Mouse (Mus musculus) MEL (cell line): ENCODE measurements at regions not wholly inside any gene's neighbourhood (a gene's known extent, or its start where the extent isn't known, plus 50 kb on each side); places are given as distances from the start of the nearest gene placed in this dataset.

Experiments used
- DNase-seq: peaks from one replicate; pipeline ENCODE4 v3.0.0; 2011; ENCODE audit warnings: low read depth, low spot score
- H3K27ac ChIP-seq: 2 replicates; pipeline ENCODE4 v1.5.1; 2012; ENCODE audit warnings: low read depth, mild to moderate bottlenecking, control low read depth, low read length, moderate library complexity; ENCODE audit not compliant: control insufficient read depth
- H3K27me3 ChIP-seq, 2 experiments: fragments of 150-350 bp in 1 of 2; sonication (generic) in 1 of 2; 2 replicates each; pipeline ENCODE4 v1.6.1; 2012; ENCODE audit warnings: low read length in 2 of 2, mild to moderate bottlenecking in 2 of 2, improper control_type of control experiment in 1 of 2, moderate library complexity in 1 of 2; ENCODE audit not compliant: insufficient read depth in 2 of 2, control insufficient read depth in 1 of 2
- H3K36me3 ChIP-seq, 2 experiments: 2 replicates each; pipeline ENCODE4 v1.6.1; 2012 to 2014; ENCODE audit warnings: low read length in 2 of 2, improper control_type of control experiment in 1 of 2, inconsistent platforms in 1 of 2, mild to moderate bottlenecking in 1 of 2; ENCODE audit not compliant: insufficient read depth in 2 of 2, control insufficient read depth in 1 of 2
- H3K4me1 ChIP-seq, 2 experiments: fragments of 150-350 bp in 1 of 2; sonication (generic) in 1 of 2; 2 replicates each; pipeline ENCODE4 v1.6.1; 2012; ENCODE audit warnings: low read length in 2 of 2, improper control_type of control experiment in 1 of 2, mild to moderate bottlenecking in 1 of 2; ENCODE audit not compliant: insufficient read depth in 2 of 2, control insufficient read depth in 1 of 2
- H3K4me3 ChIP-seq, 2 experiments: fragments of 150-350 bp in 1 of 2; sonication (generic) in 1 of 2; 2 replicates each; pipeline ENCODE4 v1.5.1; 2012; ENCODE audit warnings: low read depth in 2 of 2, low read length in 2 of 2, mild to moderate bottlenecking in 2 of 2, moderate library complexity in 2 of 2, control low read depth in 1 of 2, improper control_type of control experiment in 1 of 2; ENCODE audit not compliant: control insufficient read depth in 1 of 2, insufficient read depth in 1 of 2
- H3K79me2 ChIP-seq: 2 replicates; pipeline ENCODE4 v1.6.1; 2012; ENCODE audit warnings: mild to moderate bottlenecking, low read length, moderate library complexity; ENCODE audit not compliant: control insufficient read depth, poor library complexity, insufficient read depth
- H3K9ac ChIP-seq: 2 replicates; pipeline ENCODE4 v1.6.1; 2012; ENCODE audit warnings: low read depth, mild to moderate bottlenecking, control low read depth, low read length, moderate library complexity; ENCODE audit not compliant: control insufficient read depth, poor library complexity, severe bottlenecking
- H3K9me3 ChIP-seq: fragments of 150-350 bp; sonication (generic); replicated peaks from 2 replicates; pipeline ENCODE4 v1.6.1; 2012; ENCODE audit warnings: mild to moderate bottlenecking, low read length, improper control_type of control experiment, moderate library complexity; ENCODE audit not compliant: insufficient read depth
- CTCF ChIP-seq, 3 experiments: IDR thresholded peaks in 2 of 3; conservative IDR thresholded peaks in 1 of 3; 2 replicates each; pipeline ENCODE4 v1.5.1; 2011 to 2012; ENCODE audit warnings: low read length in 3 of 3, low read depth in 2 of 3, mild to moderate bottlenecking in 2 of 3, improper control_type of control experiment in 1 of 3, inconsistent platforms in 1 of 3, mixed read lengths in 1 of 3, moderate library complexity in 1 of 3; ENCODE audit not compliant: control insufficient read depth in 1 of 3, insufficient read depth in 1 of 3, poor library complexity in 1 of 3, severe bottlenecking in 1 of 3
- E2F4 ChIP-seq: IDR thresholded peaks from 2 replicates; pipeline ENCODE4 v1.6.1; 2011; ENCODE audit warnings: low read depth, low read length, improper control_type of control experiment, borderline replicate concordance
- ELF1 ChIP-seq: IDR thresholded peaks from 2 replicates; pipeline ENCODE4 v1.6.1; 2014; ENCODE audit warnings: low read depth, mild to moderate bottlenecking, inconsistent platforms, low read length, improper control_type of control experiment, moderate library complexity
- EP300 ChIP-seq, 2 experiments: IDR thresholded peaks; 2 replicates each; pipeline ENCODE4 v1.6.1; 2011; ENCODE audit warnings: improper control_type of control experiment in 2 of 2, low read length in 2 of 2, low read depth in 1 of 2, mild to moderate bottlenecking in 1 of 2
- ETS1 ChIP-seq: IDR thresholded peaks from 2 replicates; pipeline ENCODE4 v1.6.1; 2012; ENCODE audit warnings: low read depth, mild to moderate bottlenecking, inconsistent platforms, low read length, improper control_type of control experiment, moderate library complexity
- GATA1 ChIP-seq: IDR thresholded peaks from 2 replicates; pipeline ENCODE4 v1.6.1; 2011; ENCODE audit warnings: low read depth, low read length, improper control_type of control experiment
- JUND ChIP-seq: IDR thresholded peaks from 2 replicates; pipeline ENCODE4 v1.6.1; 2011; ENCODE audit warnings: low read depth, mild to moderate bottlenecking, improper control_type of control experiment, low read length
- MAFK ChIP-seq: IDR thresholded peaks from 2 replicates; pipeline ENCODE4 v1.6.1; 2011; ENCODE audit warnings: low read depth, mild to moderate bottlenecking, low read length, improper control_type of control experiment, borderline replicate concordance
- MAX ChIP-seq: IDR thresholded peaks from 2 replicates; pipeline ENCODE4 v1.6.1; 2011; ENCODE audit warnings: low read length, improper control_type of control experiment
- MAZ ChIP-seq: IDR thresholded peaks from 2 replicates; pipeline ENCODE4 v1.6.1; 2012; ENCODE audit warnings: low read depth, mild to moderate bottlenecking, inconsistent platforms, low read length, improper control_type of control experiment
- MYB ChIP-seq: IDR thresholded peaks from 2 replicates; pipeline ENCODE4 v1.6.1; 2011; ENCODE audit warnings: mild to moderate bottlenecking, low read depth, low read length, improper control_type of control experiment
- NELFE ChIP-seq: IDR thresholded peaks from 2 replicates; pipeline ENCODE4 v1.6.1; 2011; ENCODE audit warnings: low read depth, low read length, improper control_type of control experiment
- POLR2A ChIP-seq, 2 experiments: IDR thresholded peaks; 2 replicates each; pipeline ENCODE4 v1.6.1; 2011 to 2012; ENCODE audit warnings: low read length in 2 of 2, mild to moderate bottlenecking in 2 of 2, control low read depth in 1 of 2, improper control_type of control experiment in 1 of 2, low read depth in 1 of 2, moderate library complexity in 1 of 2; ENCODE audit not compliant: control insufficient read depth in 1 of 2, insufficient read depth in 1 of 2, poor library complexity in 1 of 2
- RCOR1 ChIP-seq: IDR thresholded peaks from 2 replicates; pipeline ENCODE4 v1.6.1; 2012; ENCODE audit warnings: low read depth, mild to moderate bottlenecking, inconsistent platforms, low read length, improper control_type of control experiment
- SMC3 ChIP-seq: IDR thresholded peaks from 2 replicates; pipeline ENCODE4 v1.6.1; 2011; ENCODE audit warnings: low read depth, low read length, improper control_type of control experiment
- TAL1 ChIP-seq: IDR thresholded peaks from 2 replicates; pipeline ENCODE4 v1.6.1; 2012; ENCODE audit warnings: mild to moderate bottlenecking, inconsistent platforms, low read length, moderate library complexity, mixed read lengths
- TBP ChIP-seq: IDR thresholded peaks from 2 replicates; pipeline ENCODE4 v1.8.0; 2011; ENCODE audit warnings: low read depth, low read length, improper control_type of control experiment
- TCF12 ChIP-seq: IDR thresholded peaks from 2 replicates; pipeline ENCODE4 v1.6.1; 2014; ENCODE audit warnings: low read depth, mild to moderate bottlenecking, inconsistent platforms, low read length, improper control_type of control experiment, moderate library complexity
- UBTF ChIP-seq: IDR thresholded peaks from 2 replicates; pipeline ENCODE4 v1.6.1; 2012; ENCODE audit warnings: low read depth, mild to moderate bottlenecking, inconsistent platforms, low read length, improper control_type of control experiment, moderate library complexity, borderline replicate concordance; ENCODE audit not compliant: insufficient read depth
- USF1 ChIP-seq: IDR thresholded peaks from 2 replicates; pipeline ENCODE4 v1.6.1; 2014; ENCODE audit warnings: low read depth, mild to moderate bottlenecking, inconsistent platforms, low read length, improper control_type of control experiment, moderate library complexity
- USF2 ChIP-seq, 2 experiments: IDR thresholded peaks; 2 replicates each; pipeline ENCODE4 v1.6.1; 2011 to 2012; ENCODE audit warnings: improper control_type of control experiment in 2 of 2, low read length in 2 of 2, borderline replicate concordance in 1 of 2, inconsistent platforms in 1 of 2, low read depth in 1 of 2, mild to moderate bottlenecking in 1 of 2; ENCODE audit not compliant: insufficient read depth in 1 of 2
- ZC3H11A ChIP-seq: IDR thresholded peaks from 2 replicates; pipeline ENCODE4 v1.6.1; 2012; ENCODE audit warnings: low read depth, mild to moderate bottlenecking, inconsistent platforms, low read length, improper control_type of control experiment
- ZKSCAN1 ChIP-seq: IDR thresholded peaks from 2 replicates; pipeline ENCODE4 v1.6.1; 2012; ENCODE audit warnings: low read depth, mild to moderate bottlenecking, inconsistent platforms, low read length, improper control_type of control experiment, moderate library complexity
- ZNF384 ChIP-seq: IDR thresholded peaks from 2 replicates; pipeline ENCODE4 v1.6.1; 2012; ENCODE audit warnings: low read depth, mild to moderate bottlenecking, inconsistent platforms, low read length, improper control_type of control experiment

- no peak overlapping the region for H3K9ac ChIP-seq
- no peaks in the 10 kb centered on the region for H3K36me3 ChIP-seq
- no peaks in the 10 kb centered on the region for H3K4me1 ChIP-seq
- DNase-seq: no peak
- H3K27me3 ChIP-seq: no peaks in the 10 kb centered on the region
- no peaks in the 10 kb centered on the region for H3K9me3 ChIP-seq
- no peak for TF ChIP-seq JUND
- TF ChIP-seq MAX: no peak
- TF ChIP-seq RCOR1: no peak
- TF ChIP-seq TBP: no peak
- no peak for TF ChIP-seq TCF12
- H3K79me2 ChIP-seq: no peaks in the 10 kb centered on the region
- H3K4me3 ChIP-seq: no peak overlapping the region
- H3K27ac ChIP-seq: no peak overlapping the region
Measured at GRCm38 (mm10) chr2:48499396-48499795, 314.5 kb upstream of the Acvr2a start.

- Histone ChIP-seq H3K27me3 (no peaks in the 10 kb centered on the region), H3K79me2 (no peaks in the 10 kb centered on the region), H3K4me1 (no peaks in the 10 kb centered on the region), H3K9me3 (no peaks in the 10 kb centered on the region), H3K27ac (no peak overlapping the region), H3K9ac (no peak overlapping the region), H3K4me3 (no peak overlapping the region), H3K36me3 (no peaks in the 10 kb centered on the region)
- no peak for TF ChIP-seq ZNF384
- no peak for TF ChIP-seq ZKSCAN1
- no peak for TF ChIP-seq TBP
- no peak for TF ChIP-seq UBTF
- DNase-seq: no peak
Measured at GRCm38 (mm10) chr2:48501387-48501786, 312.5 kb upstream of the Acvr2a start.

- TF ChIP-seq NELFE (no peak), E2F4 (no peak), ZC3H11A (no peak), ZKSCAN1 (no peak), ETS1 (no peak), USF1 (no peak), POLR2A (IDR thresholded peaks at IDR 0.05; ENCODE audit: control insufficient read depth in 1 of 2, insufficient read depth in 1 of 2, low read depth in 1 of 2, low read length in 2 of 2, poor library complexity in 1 of 2) (no peak), SMC3 (no peak), UBTF (no peak), ELF1 (no peak), GATA1 (no peak), MAFK (no peak), MYB (no peak), CTCF (IDR thresholded peaks at IDR 0.05 in 2 of 3, conservative IDR thresholded peaks at IDR 0.05 in 1 of 3; ENCODE audit: control insufficient read depth in 1 of 3, insufficient read depth in 1 of 3, low read depth in 2 of 3, low read length in 3 of 3, poor library complexity in 1 of 3, severe bottlenecking in 1 of 3) (no peak), TAL1 (no peak), USF2 (IDR thresholded peaks at IDR 0.05; ENCODE audit: borderline replicate concordance in 1 of 2, insufficient read depth in 1 of 2, low read depth in 1 of 2, low read length in 2 of 2) (no peak), EP300 (IDR thresholded peaks at IDR 0.05; ENCODE audit: low read depth in 1 of 2, low read length in 2 of 2) (no peak), MAZ (no peak), ZNF384 (no peak)
- no peaks in the 10 kb centered on the region for H3K9me3 ChIP-seq
- DNase-seq: no peak
Measured at GRCm38 (mm10) chr2:48513848-48514247, 300.1 kb upstream of the Acvr2a start.

More at GRCm38 (mm10) chr2:48513848-48514247, 300.1 kb upstream of the Acvr2a start:
- no peak overlapping the region for H3K27ac ChIP-seq
- no peaks in the 10 kb centered on the region for H3K4me1 ChIP-seq
- no peaks in the 10 kb centered on the region for H3K36me3 ChIP-seq
- no peak overlapping the region for H3K4me3 ChIP-seq
- no peaks in the 10 kb centered on the region for H3K27me3 ChIP-seq
- H3K79me2 ChIP-seq: no peaks in the 10 kb centered on the region
- H3K9ac ChIP-seq: no peak overlapping the region
